Mouse (Mus musculus) macrophage (primary cell): ENCODE measurements around the gene 4930415O20Rik. TPM values are rescaled to one million over a fixed set of nuclear protein-coding genes. Genes with fewer than 3 reads are reported as not detected.

ENCODE experiments used
- H3K27ac ChIP-seq: fragments of 350-480 bp; formaldehyde crosslinking; 2 replicates; pipeline ENCODE4 v1.9.0; 2021
- H3K36me3 ChIP-seq: fragments of 350-480 bp; formaldehyde crosslinking; 2 replicates; pipeline ENCODE4 v1.9.0; 2021; ENCODE audit errors: inconsistent target
- H3K4me3 ChIP-seq: fragments of 350-480 bp; formaldehyde crosslinking; 2 replicates; pipeline ENCODE4 v1.9.0; 2021; ENCODE audit errors: inconsistent target
- H3K79me2 ChIP-seq: fragments of 350-480 bp; formaldehyde crosslinking; 2 replicates; pipeline ENCODE4 v1.9.0; 2021; ENCODE audit errors: inconsistent target
- WGBS: methylation state at CpG from one replicate; pipeline ENCODE4 v1.1.7; 2026; ENCODE audit warnings: inconsistent platforms; ENCODE audit not compliant: missing documents; 5-methylcytosine and 5-hydroxymethylcytosine counted together
- polyA plus RNA-seq: library from polyadenylated mRNA; stranded (reverse); fragments of 250-400 nt; gene quantifications from 3 replicates; pipeline ENCODE4 v1.2.4, GENCODE M21; 2018; ENCODE audit warnings: inconsistent platforms

4930415O20Rik gene
- polyA plus RNA-seq, 1 experiment from 2014 or later = not detected

DNA sequence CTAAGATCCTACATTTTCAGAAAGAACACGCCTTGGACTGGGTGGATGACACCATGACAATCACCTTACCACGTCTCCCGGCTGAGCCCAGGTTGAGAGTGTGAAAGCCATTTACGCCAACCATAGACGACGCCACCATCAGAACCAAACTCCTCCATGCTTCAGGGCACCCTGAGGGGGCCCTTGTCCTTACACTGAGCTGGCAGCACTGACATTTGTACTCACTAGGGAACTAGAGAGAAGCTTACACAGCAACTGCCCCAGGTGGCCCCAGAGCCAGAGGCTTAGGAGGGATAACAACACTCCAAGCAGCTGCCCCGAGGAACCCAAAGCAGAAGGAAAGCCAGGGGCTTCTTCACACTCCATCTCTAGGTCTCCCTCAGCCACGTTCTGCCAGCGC, 35.9 kb downstream of the 4930415O20Rik start:
- no peaks in the 10 kb centered on the region for H3K79me2 ChIP-seq
- 88% methylated on average over 9 of the region's 9 CpGs for WGBS
- no peaks in the 10 kb centered on the region for H3K36me3 ChIP-seq
- H3K4me3 ChIP-seq = no peak overlapping the region
- no peak overlapping the region for H3K27ac ChIP-seq

GRCm38 (mm10) chr15:98607557-98607956, 36.8 kb downstream of the 4930415O20Rik start:
- H3K4me3 ChIP-seq = no peak overlapping the region
- H3K36me3 ChIP-seq = no peaks in the 10 kb centered on the region
- H3K27ac ChIP-seq = no peak overlapping the region
- no peaks in the 10 kb centered on the region for H3K79me2 ChIP-seq
- 80% methylated on average over 4 of the region's 4 CpGs for WGBS

DNA sequence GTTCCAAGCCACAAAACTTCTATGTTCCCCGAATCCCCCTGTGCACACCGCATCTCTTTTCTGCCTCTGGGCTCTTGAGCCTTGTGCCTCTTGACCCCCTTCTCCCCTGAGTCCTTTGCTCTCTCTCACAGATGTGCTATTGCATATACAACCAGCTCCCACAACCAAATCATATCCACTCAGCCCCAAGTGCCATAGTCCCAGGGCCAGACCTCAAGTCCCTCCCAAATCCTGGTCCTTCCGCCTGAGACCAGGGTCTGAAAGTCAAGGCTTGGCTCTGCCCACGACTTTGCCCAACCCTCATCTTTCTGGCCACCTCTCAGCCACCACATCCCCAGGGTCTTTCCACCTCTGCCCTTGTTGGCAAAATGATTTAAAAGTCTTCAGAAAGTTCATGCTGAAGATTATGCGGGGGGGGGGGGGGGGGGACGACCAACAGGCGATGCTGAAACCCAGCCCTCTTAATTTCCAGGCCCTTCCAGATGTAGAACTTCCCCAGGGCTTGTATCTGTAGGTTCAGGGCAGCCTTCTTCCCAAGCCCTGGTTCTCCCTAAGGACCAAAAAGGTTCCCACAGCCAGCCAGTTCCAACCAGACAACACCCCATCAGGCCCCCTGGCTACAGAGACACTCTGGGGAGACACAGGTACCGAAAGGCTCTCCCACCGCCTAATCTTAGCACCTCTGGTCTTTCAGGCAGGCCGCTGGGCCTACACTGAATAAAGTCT, 37.4 kb downstream of the 4930415O20Rik start:
- Histone ChIP-seq H3K36me3 (no peaks in the 10 kb centered on the region), H3K27ac (no peak overlapping the region)
- 39% methylated on average over 8 of the region's 10 CpGs for WGBS

GRCm38 (mm10) chr15:98608784-98609250, 38.0 kb downstream of the 4930415O20Rik start:
- Histone ChIP-seq H3K36me3 (no peaks in the 10 kb centered on the region), H3K27ac (no peak overlapping the region), H3K4me3 (no peak overlapping the region), H3K79me2 (no peaks in the 10 kb centered on the region)
- WGBS = 6% methylated on average over 11 of the region's 26 CpGs

More for the DNA sequence above, 37.4 kb downstream of the 4930415O20Rik start:
- no peaks in the 10 kb centered on the region for H3K79me2 ChIP-seq
- no peak overlapping the region for H3K4me3 ChIP-seq

DNA sequence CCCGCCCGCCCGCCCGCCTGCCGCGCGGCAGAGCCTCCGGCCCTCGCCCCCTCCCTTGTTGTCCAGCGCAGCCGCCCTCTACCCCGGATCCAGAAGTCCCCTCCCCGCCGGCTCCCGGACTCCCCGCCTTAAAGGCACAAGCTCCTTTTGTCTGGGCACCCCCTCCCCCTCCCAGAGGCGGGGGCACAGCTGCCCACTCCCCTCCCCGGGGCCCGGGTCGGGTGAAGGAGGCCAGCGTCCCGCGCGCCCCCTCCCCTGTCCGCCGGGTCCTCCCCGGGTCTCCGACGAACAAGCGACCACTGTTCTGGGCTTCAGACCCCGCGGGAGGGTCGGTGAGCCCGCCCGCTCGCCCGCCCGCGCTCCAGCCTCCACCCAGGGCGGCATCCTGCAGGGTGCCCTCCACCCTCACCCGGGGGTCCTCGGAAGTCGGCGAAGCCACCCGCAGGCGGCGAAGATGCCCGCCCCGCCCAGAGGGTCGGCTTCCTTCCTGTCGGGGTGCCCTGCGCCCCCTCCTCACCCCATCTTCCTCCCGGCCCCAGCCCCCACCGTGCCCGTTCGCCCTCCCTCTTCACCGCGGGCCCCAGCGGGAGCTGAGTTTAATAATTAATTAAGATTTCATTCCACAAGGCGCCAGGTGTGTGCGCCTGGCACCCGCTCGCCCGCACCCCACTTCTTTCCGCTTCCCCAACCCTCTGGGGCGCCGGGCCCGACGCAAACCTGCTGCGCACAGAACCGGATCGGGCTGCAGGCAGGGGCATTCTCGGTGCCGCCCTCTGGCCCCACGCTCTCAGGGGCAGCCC, 38.7 kb downstream of the 4930415O20Rik start, which contains the start of gene Adcy6:
Gene Adcy6, minus strand, starts transcription at position 746 of the 800 bp plus-strand sequence.
- 1% methylated on average over 54 of the region's 75 CpGs for WGBS
- Histone ChIP-seq H3K79me2 (no peaks in the 10 kb centered on the region), H3K27ac (no peak within 1 kb of the TSS), H3K36me3 (no peaks in the 10 kb centered on the region), H3K4me3 (no peak within 1 kb of the TSS)

DNA sequence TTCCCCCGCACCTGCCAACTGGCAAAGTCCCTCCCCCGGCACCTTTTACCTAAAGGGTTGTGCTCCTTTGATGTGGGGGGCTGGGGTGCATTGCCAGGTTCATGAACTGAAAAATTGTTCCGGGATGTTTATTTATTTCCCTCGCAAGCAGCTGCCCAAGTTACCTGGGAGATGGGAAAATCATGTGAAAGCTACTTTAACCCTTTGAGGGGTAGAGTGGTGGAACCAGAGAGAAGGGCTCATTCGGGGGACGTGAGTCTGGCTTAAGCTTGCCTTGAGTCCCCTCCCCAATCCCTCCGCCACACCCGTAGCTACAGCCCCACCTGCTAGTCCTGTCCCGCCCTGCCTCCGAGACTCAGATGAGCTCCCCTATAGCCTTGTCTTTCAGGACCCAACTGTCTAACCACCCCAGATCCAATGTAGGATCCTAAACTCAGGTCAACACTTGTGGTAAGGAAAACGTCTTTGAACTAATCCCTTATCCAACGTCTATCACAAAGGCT, 39.4 kb downstream of the 4930415O20Rik start:
- no peak overlapping the region for H3K4me3 ChIP-seq
- no peaks in the 10 kb centered on the region for H3K36me3 ChIP-seq
- 21% methylated on average over 12 of the region's 12 CpGs for WGBS
- no peaks in the 10 kb centered on the region for H3K79me2 ChIP-seq
- no peak overlapping the region for H3K27ac ChIP-seq

GRCm38 (mm10) chr15:98612229-98612628, 41.4 kb downstream of the 4930415O20Rik start:
- H3K79me2 ChIP-seq = no peaks in the 10 kb centered on the region
- no peak overlapping the region for H3K27ac ChIP-seq
- no peak overlapping the region for H3K4me3 ChIP-seq
- H3K36me3 ChIP-seq = no peaks in the 10 kb centered on the region
- 96% methylated on average over 3 of the region's 3 CpGs for WGBS

- H3K79me2 ChIP-seq = no peaks in the 10 kb centered on the region
- H3K27ac ChIP-seq = no peak overlapping the region
These were observed 43.7 kb downstream of the 4930415O20Rik start for GRCm38 (mm10) chr15:98614551-98614950.

DNA sequence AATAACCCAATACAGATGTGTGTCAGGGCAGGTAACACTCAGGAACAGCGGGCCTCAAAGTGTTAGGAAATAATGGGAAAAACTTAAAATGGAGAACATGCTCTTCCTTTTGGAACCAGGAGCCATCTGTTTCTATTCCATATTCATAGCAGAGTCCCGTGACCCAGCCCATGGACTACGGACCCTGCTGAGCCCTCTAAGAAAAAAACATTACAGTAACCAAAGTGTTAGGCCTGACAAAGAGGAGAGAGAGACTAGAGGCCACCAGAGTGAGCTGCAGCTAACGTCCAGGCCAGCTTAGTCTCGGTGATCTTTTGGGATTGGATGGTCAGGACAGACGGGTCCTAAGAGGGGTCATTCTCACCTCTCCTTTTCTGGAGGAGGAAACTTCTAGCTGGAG, 44.2 kb downstream of the 4930415O20Rik start:
- Histone ChIP-seq H3K27ac (no peak overlapping the region), H3K4me3 (no peak overlapping the region), H3K36me3 (no peaks in the 10 kb centered on the region), H3K79me2 (no peaks in the 10 kb centered on the region)
- WGBS = 93% methylated on average over 6 of the region's 6 CpGs

More at GRCm38 (mm10) chr15:98614551-98614950, 43.7 kb downstream of the 4930415O20Rik start:
- Histone ChIP-seq H3K36me3 (no peaks in the 10 kb centered on the region), H3K4me3 (no peak overlapping the region)
- WGBS = 87% methylated on average over 9 of the region's 9 CpGs

DNA sequence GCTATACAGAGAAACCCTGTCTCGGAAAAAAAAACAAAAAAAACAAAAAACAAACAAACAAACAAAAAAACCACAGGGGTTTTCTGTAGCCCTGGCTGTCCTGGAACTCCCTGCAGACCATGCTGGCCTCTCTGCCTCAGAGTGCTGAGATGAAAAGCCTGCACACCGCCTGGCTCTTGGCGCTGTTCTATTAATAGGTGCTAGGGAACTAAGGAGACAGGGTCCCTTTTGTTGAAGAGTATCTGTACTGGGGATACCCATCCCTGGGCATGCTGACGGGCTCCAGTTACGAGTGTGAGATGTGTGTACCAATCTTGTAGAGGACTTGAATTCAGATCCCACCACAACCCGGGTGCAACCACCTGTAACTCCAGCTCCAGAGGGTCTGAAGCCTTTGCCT, 44.9 kb downstream of the 4930415O20Rik start:
- Histone ChIP-seq H3K79me2 (no peaks in the 10 kb centered on the region), H3K4me3 (no peak overlapping the region), H3K36me3 (no peaks in the 10 kb centered on the region), H3K27ac (no peak overlapping the region)
- 75% methylated on average over 6 of the region's 6 CpGs for WGBS

- Histone ChIP-seq H3K27ac (no peak overlapping the region), H3K4me3 (no peak overlapping the region), H3K36me3 (no peaks in the 10 kb centered on the region), H3K79me2 (no peaks in the 10 kb centered on the region)
- WGBS = 65% methylated on average over 20 of the region's 20 CpGs
These were observed 45.8 kb downstream of the 4930415O20Rik start for GRCm38 (mm10) chr15:98616362-98617175.

GRCm38 (mm10) chr15:98617176-98617537, 46.4 kb downstream of the 4930415O20Rik start:
- 2% methylated on average over 12 of the region's 12 CpGs for WGBS
- Histone ChIP-seq H3K4me3 (no peak overlapping the region), H3K79me2 (no peaks in the 10 kb centered on the region), H3K36me3 (no peaks in the 10 kb centered on the region), H3K27ac (no peak overlapping the region)

GRCm38 (mm10) chr15:98622199-98622598, 51.4 kb downstream of the 4930415O20Rik start:
- Histone ChIP-seq H3K79me2 (no peaks in the 10 kb centered on the region), H3K27ac (no peak overlapping the region), H3K36me3 (no peaks in the 10 kb centered on the region), H3K4me3 (no peak overlapping the region)
- WGBS = 26% methylated on average over 7 of the region's 7 CpGs

DNA sequence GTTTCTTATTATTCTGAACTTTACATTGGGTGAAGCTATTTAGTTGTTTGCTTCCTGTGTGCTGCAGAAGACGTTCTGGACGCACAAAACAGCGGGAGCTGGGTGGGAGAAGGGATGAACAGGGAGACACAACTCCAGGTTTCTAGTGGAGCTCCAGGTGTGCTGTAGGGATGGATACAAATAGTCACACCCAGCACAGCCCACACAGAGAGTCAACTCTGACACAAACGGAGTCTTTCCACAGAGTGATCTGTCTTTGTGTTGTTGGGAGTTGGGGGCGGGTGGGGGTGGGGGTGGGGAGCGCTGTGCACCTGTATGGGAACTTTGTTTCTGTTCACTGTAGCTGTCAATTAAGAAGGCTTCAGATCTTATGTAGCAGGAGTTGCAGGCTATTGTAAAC, 51.9 kb downstream of the 4930415O20Rik start:
- Histone ChIP-seq H3K79me2 (no peaks in the 10 kb centered on the region), H3K36me3 (no peaks in the 10 kb centered on the region), H3K27ac (no peak overlapping the region), H3K4me3 (no peak overlapping the region)
- WGBS = 56% methylated on average over 6 of the region's 6 CpGs
